Mouse (Mus musculus): ENCODE results near the gene Qrich2. TPM values are rescaled to one million over a fixed set of nuclear protein-coding genes. Genes with fewer than 3 reads are reported as not detected.

The Qrich2 gene
- polyA plus RNA-seq, 1 experiment from 2014 or later = not detected

DNA sequence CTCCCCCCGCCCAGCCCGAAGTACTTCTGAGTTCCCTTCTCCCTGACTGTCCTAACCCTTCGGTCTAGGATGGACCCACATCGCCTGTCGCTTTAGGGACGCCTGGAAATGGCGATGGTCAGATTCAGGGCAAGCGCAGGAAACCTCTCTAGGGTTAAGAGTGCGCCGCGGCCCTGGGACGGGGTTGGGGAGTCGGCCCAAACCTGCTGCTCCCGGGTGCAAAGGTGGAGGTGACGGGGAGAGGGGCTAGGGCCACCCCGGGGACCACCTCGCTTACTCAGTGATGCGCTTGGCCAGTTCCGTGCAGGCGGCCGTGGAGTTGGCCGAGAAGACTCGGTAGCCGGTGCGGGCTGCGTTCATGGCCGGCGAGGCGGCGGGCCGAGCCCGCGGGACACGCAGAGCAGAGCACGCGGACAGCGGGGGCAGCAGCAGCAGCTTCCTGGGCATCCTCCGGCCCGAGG lies 23.8 kb upstream of the Qrich2 start:
- Histone ChIP-seq H3K36me3 (peaks cover 34% of the 10 kb centered on the region), H3K27me3 (replicated peaks) (no peaks in the 10 kb centered on the region), H3K9ac (peak overlapping the region; percentile 89), H3K4me3 (peak overlapping the region; percentile 94), H3K9me3 (replicated peaks) (0 out of 2 replicates have a peak, but pooled peaks cover 3% of the 10 kb centered on the region), H3K27ac (ENCODE audit: poor library complexity, severe bottlenecking) (peak overlapping the region; percentile 83), H3K4me1 (replicated peaks) (peaks cover 16% of the 10 kb centered on the region), H3K4me2 (peak overlapping the region; percentile 87)
- under 1% methylated on average over 39 of the region's 39 CpGs for WGBS
- ATAC-seq (ENCODE audit: insufficient number of reproducible peaks, low FRiP score) = peak; percentile 37; the same call in 1 of the 2 replicates

DNA sequence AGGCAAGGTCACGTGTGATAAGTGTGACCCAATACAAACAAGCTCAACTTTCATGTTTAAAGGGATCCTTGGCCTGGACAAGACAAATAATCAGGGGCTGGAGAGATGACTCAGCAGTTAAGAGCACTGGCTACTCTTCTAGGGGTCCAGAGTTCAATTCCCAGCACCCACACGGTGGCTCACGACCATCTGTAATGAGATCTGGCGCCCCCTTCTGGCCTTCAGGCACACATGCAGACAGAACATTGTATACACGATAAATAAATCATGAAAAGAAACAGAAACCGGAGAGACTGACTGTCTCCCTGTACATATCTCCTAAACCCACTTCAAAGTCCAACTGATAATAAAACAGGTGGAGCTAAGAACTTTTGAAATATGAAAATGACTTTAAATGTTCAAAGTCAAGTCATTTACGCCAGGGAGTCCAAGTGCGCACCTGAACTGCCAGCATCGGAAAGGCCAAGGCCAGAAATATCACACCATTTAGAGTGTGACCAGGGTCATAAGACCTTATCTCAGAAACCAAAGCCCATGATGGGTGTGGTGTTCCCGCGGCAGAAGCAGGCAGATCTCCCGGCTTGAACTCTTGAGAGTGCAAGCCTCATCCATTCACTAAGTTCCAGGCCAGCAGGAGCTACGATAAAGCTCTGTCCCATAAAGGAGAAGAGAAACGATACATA lies 22.8 kb upstream of the Qrich2 start:
- 66% methylated on average over 14 of the region's 14 CpGs for WGBS
- peaks cover 44% of the 10 kb centered on the region for H3K36me3 ChIP-seq
- peak overlapping the region; percentile 87 for H3K4me2 ChIP-seq
- H3K4me3 ChIP-seq = peak overlapping the region; percentile 94
- H3K4me1 ChIP-seq (replicated peaks) = peaks cover 12% of the 10 kb centered on the region
- H3K9me3 ChIP-seq (replicated peaks) = 0 out of 2 replicates have a peak, but pooled peaks cover 3% of the 10 kb centered on the region
- H3K27ac ChIP-seq (ENCODE audit: poor library complexity, severe bottlenecking) = no peak overlapping the region
- no peak for ATAC-seq (ENCODE audit: insufficient number of reproducible peaks, low FRiP score)
- H3K27me3 ChIP-seq (replicated peaks) = no peaks in the 10 kb centered on the region
- peak overlapping the region; percentile 89 for H3K9ac ChIP-seq

DNA sequence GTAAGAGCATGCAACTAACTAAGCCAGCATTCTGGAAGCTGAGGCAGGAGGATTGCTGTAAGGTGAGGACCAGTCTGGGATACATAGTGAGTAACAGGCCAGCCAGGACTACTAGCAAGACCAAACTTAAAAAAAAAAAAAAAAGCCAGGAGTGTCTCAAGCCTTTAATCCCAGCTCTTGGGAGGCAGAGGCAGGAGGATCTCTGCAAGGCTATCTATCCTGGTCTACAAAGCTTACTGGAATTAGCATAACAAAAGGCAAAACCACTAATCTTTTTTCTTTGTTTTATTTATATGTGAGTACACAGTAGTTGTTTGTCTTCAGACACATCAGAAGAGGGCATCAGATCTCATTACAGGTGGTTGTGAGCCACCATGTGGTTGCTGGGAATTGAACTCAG lies 22.2 kb upstream of the Qrich2 start:
- no peak overlapping the region for H3K4me3 ChIP-seq
- ATAC-seq (ENCODE audit: insufficient number of reproducible peaks, low FRiP score) = no peak
- peaks cover 50% of the 10 kb centered on the region for H3K36me3 ChIP-seq
- no peak overlapping the region for H3K9ac ChIP-seq
- H3K9me3 ChIP-seq (replicated peaks) = 0 out of 2 replicates have a peak, but pooled peaks cover 3% of the 10 kb centered on the region
- H3K27me3 ChIP-seq (replicated peaks) = no peaks in the 10 kb centered on the region
- no peak overlapping the region for H3K4me2 ChIP-seq
- peaks cover 12% of the 10 kb centered on the region for H3K4me1 ChIP-seq (replicated peaks)
- no peak overlapping the region for H3K27ac ChIP-seq (ENCODE audit: poor library complexity, severe bottlenecking)

DNA sequence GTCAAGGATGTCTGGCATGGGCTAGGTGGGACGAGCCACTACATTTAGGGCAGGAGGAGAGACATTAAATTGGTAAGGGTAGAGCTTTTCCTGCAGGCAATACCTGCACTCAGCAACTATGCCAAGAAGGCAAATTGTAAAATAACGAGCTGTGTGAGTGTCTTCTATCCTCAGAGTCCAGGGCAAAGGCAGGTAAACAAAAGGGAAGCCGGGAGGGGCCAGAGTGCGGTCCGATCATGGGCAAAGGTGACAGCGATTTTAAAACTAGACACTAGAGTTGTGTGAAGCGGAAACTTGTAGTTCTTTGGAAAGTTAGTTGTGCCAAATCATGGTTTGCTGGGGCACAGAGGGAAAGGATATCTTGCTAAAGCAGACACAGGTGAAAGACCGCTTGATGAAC lies 18.2 kb upstream of the Qrich2 start:
- H3K9me3 ChIP-seq (replicated peaks) = 0 out of 2 replicates have a peak, but pooled peaks cover 3% of the 10 kb centered on the region
- H3K27me3 ChIP-seq (replicated peaks) = no peaks in the 10 kb centered on the region
- no peak overlapping the region for H3K27ac ChIP-seq (ENCODE audit: poor library complexity, severe bottlenecking)
- 91% methylated on average over 8 of the region's 8 CpGs for WGBS
- no peak overlapping the region for H3K4me3 ChIP-seq
- peaks cover 12% of the 10 kb centered on the region for H3K4me1 ChIP-seq (replicated peaks)
- no peak overlapping the region for H3K9ac ChIP-seq
- no peak for ATAC-seq (ENCODE audit: insufficient number of reproducible peaks, low FRiP score)
- H3K4me2 ChIP-seq = no peak overlapping the region
- H3K36me3 ChIP-seq = peaks cover 87% of the 10 kb centered on the region

DNA sequence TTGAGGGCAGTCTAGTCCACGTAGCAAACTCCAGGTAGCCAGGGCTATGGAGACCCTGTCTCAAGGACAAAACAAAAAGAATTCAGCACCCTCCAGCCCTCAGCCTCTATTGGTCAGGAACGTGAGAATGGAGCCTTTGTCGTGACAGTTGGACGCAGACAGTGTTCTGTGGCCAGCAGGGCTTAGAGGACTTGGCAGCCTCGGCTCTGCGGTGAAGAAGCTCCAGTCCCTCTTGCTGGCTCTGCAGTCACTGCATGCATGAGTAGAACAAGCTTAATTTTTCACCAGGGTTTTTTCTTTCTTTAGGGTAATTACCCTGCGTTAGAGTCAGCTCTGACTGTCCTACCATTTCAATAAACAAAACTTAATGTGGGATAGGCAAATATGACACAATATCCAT lies 15.7 kb upstream of the Qrich2 start:
- ATAC-seq (ENCODE audit: insufficient number of reproducible peaks, low FRiP score) = no peak
- 87% methylated on average over 7 of the region's 7 CpGs for WGBS
- Histone ChIP-seq H3K9me3 (replicated peaks) (no peaks in the 10 kb centered on the region), H3K9ac (no peak overlapping the region), H3K4me3 (no peak overlapping the region), H3K4me1 (replicated peaks) (peaks cover 5% of the 10 kb centered on the region; the same call in 1 of the 2 replicates), H3K36me3 (peaks cover 95% of the 10 kb centered on the region), H3K27me3 (replicated peaks) (no peaks in the 10 kb centered on the region), H3K27ac (ENCODE audit: poor library complexity, severe bottlenecking) (no peak overlapping the region), H3K4me2 (no peak overlapping the region)

DNA sequence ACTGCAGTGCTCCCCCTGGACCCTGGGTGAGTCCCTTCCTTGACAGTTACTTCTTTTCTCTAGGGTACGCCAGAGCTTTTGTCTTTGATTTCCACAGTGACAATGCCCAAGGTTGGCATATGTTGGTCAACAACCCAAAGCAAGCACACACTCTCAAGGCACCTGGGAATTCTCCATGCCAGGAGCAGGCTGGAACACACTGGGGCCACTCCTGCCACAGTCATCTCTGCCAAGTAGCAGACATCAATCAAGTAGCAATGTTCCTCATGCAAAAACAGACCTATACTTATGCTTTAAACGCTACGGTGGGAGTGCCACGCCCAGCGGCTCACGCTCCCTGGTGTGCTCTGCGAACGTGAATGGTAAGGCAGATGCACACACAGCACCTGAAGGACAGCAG lies 14.9 kb upstream of the Qrich2 start:
- Histone ChIP-seq H3K4me2 (no peak overlapping the region), H3K4me3 (no peak overlapping the region), H3K9me3 (replicated peaks) (no peaks in the 10 kb centered on the region), H3K4me1 (replicated peaks) (peaks cover 7% of the 10 kb centered on the region; the same call in 1 of the 2 replicates), H3K36me3 (peaks cover 96% of the 10 kb centered on the region), H3K9ac (no peak overlapping the region), H3K27ac (ENCODE audit: poor library complexity, severe bottlenecking) (no peak overlapping the region), H3K27me3 (replicated peaks) (no peaks in the 10 kb centered on the region)
- 92% methylated on average over 8 of the region's 8 CpGs for WGBS
- ATAC-seq (ENCODE audit: insufficient number of reproducible peaks, low FRiP score) = no peak

DNA sequence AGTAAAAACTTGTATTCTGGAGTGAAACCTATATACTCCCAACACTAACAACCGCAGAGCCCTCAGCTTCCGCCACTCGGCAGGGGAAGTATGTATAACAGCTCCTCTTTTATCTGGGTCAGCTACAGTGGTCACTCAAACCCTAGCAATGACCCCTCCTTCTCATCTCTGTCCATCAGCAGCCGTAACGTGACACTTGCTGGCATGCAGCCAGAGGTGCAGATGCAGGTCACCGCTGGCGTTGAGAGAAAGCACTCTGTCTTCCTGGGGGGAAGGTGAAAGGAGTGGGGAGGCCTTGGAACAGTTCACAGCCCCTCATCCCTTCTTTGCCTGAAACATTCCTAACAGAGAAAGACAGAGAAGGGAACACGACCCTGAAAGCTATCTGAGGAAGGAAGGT lies 13.8 kb upstream of the Qrich2 start:
- no peak for ATAC-seq (ENCODE audit: insufficient number of reproducible peaks, low FRiP score)
- H3K4me1 ChIP-seq (replicated peaks) = peaks cover 7% of the 10 kb centered on the region; the same call in 1 of the 2 replicates
- no peak overlapping the region for H3K4me3 ChIP-seq
- no peaks in the 10 kb centered on the region for H3K27me3 ChIP-seq (replicated peaks)
- peaks cover 96% of the 10 kb centered on the region for H3K36me3 ChIP-seq
- WGBS = 42% methylated on average over 8 of the region's 8 CpGs
- no peak overlapping the region for H3K27ac ChIP-seq (ENCODE audit: poor library complexity, severe bottlenecking)
- H3K9ac ChIP-seq = no peak overlapping the region
- H3K4me2 ChIP-seq = no peak overlapping the region
- no peaks in the 10 kb centered on the region for H3K9me3 ChIP-seq (replicated peaks)

DNA sequence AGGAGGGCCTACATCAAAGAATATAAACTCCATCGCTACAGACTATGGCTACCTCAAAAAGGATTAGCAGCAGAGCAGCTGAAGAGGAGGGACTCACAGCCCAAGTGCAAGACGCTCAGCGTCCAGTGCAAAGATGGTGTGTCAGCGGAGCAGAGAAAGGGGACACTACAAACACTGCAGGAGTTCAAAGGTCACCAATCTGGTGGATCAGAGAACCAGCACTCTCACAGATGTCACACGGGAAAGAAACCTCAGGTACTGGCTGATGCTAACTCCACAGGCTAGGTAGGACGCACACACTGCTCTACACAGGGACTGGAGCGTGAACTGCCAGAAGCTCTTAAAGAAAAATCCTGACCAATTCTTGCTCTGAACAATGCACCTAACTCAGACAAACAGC lies 12.9 kb upstream of the Qrich2 start:
- Histone ChIP-seq H3K4me1 (replicated peaks) (peaks cover 7% of the 10 kb centered on the region; the same call in 1 of the 2 replicates), H3K4me3 (no peak overlapping the region), H3K9ac (no peak overlapping the region), H3K36me3 (peaks cover 95% of the 10 kb centered on the region), H3K4me2 (no peak overlapping the region), H3K27ac (ENCODE audit: poor library complexity, severe bottlenecking) (no peak overlapping the region), H3K27me3 (replicated peaks) (no peaks in the 10 kb centered on the region), H3K9me3 (replicated peaks) (no peaks in the 10 kb centered on the region)
- ATAC-seq (ENCODE audit: insufficient number of reproducible peaks, low FRiP score) = no peak
- 89% methylated on average over 7 of the region's 7 CpGs for WGBS

DNA sequence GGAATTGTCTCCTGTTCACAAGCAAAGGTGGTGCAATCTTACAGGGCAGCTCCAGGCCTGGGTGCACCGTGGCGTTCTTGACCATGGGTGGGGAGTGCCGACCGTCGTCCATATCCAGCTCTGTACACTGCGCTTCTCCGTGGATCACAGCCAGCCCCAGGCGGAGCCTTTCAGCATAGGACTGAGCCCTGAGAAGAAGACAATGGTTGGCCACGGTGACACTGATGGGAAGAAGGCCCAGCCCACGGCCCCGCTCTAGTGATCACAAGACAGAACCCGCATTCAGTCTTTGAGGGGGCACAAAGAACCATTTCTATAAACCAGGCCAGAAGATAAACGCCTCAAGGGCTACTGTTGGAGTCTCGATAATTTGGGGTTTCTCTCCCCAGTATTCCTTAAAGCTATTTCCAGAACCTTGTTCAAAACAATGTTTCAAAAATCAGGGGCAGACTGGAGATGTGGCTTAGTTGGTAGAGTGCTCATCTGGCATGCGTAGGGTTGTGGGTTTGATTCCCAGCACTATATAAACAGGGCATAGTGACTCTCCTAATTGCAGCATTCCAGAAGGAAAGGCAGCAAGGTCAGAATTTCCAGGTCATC lies 11.2 kb upstream of the Qrich2 start:
- H3K27me3 ChIP-seq (replicated peaks) = no peaks in the 10 kb centered on the region
- 89% methylated on average over 15 of the region's 15 CpGs for WGBS
- no peak overlapping the region for H3K4me2 ChIP-seq
- peaks cover 7% of the 10 kb centered on the region; the same call in 1 of the 2 replicates for H3K4me1 ChIP-seq (replicated peaks)
- H3K9me3 ChIP-seq (replicated peaks) = no peaks in the 10 kb centered on the region
- no peak for ATAC-seq (ENCODE audit: insufficient number of reproducible peaks, low FRiP score)
- no peak overlapping the region for H3K4me3 ChIP-seq
- H3K36me3 ChIP-seq = peaks cover 97% of the 10 kb centered on the region
- no peak overlapping the region for H3K27ac ChIP-seq (ENCODE audit: poor library complexity, severe bottlenecking)
- no peak overlapping the region for H3K9ac ChIP-seq

DNA sequence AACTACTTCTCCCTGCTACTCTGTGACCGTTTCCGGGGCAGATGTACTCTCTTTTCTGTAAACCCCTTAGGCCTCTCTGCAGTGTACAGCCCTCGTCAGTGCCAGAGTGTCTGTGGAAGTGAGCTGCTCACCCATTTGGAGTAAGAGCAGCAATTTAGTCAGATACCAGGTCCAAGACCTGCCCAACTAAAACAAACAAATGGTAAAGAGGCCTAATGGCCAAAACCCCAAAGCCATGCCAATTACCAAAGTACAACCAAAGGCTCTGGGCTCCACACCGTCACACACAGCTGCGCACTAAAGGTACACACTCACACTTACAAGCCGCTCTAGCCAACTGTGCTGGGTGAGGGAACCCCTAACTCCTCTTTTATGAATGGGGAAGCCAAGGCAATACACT lies 10.7 kb upstream of the Qrich2 start:
- WGBS = 92% methylated on average over 6 of the region's 6 CpGs
- no peaks in the 10 kb centered on the region for H3K9me3 ChIP-seq (replicated peaks)
- H3K4me3 ChIP-seq = no peak overlapping the region
- H3K27me3 ChIP-seq (replicated peaks) = no peaks in the 10 kb centered on the region
- H3K4me1 ChIP-seq (replicated peaks) = peaks cover 7% of the 10 kb centered on the region; the same call in 1 of the 2 replicates
- H3K27ac ChIP-seq (ENCODE audit: poor library complexity, severe bottlenecking) = no peak overlapping the region
- no peak for ATAC-seq (ENCODE audit: insufficient number of reproducible peaks, low FRiP score)
- peaks cover 97% of the 10 kb centered on the region for H3K36me3 ChIP-seq
- no peak overlapping the region for H3K9ac ChIP-seq
- H3K4me2 ChIP-seq = no peak overlapping the region

DNA sequence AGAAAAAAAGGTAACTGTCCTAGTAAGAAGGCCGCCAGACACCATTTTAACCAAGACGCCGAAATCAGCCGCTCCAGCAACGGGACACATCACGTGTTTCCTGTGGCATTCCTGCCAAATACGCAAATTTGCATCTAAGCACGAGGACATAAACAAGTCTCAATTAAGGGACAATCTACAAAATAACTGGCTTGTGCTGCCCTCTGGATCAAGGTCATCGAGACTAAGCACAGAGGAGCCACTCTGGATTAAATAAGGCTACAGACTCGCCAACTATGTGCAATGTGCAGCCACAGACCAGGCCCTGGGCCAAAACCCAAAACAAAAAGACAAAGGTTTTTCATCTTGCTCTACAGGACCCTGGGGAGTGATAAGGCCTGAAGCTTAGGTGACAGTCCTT lies 10.0 kb upstream of the Qrich2 start:
- Histone ChIP-seq H3K9me3 (replicated peaks) (no peaks in the 10 kb centered on the region), H3K36me3 (peaks cover 97% of the 10 kb centered on the region), H3K27me3 (replicated peaks) (no peaks in the 10 kb centered on the region), H3K27ac (ENCODE audit: poor library complexity, severe bottlenecking) (peak overlapping the region; percentile 8; the same call in 1 of the 2 replicates), H3K9ac (no peak overlapping the region), H3K4me2 (no peak overlapping the region), H3K4me1 (replicated peaks) (peaks cover 11% of the 10 kb centered on the region; the same call in 1 of the 2 replicates), H3K4me3 (no peak overlapping the region)
- WGBS = 87% methylated on average over 10 of the region's 10 CpGs
- ATAC-seq (ENCODE audit: insufficient number of reproducible peaks, low FRiP score) = no peak

Measured in heart, embryonic 12.5 days (tissue).